Mouse (Mus musculus): ENCODE measurements around the gene Sntg2.

DNA sequence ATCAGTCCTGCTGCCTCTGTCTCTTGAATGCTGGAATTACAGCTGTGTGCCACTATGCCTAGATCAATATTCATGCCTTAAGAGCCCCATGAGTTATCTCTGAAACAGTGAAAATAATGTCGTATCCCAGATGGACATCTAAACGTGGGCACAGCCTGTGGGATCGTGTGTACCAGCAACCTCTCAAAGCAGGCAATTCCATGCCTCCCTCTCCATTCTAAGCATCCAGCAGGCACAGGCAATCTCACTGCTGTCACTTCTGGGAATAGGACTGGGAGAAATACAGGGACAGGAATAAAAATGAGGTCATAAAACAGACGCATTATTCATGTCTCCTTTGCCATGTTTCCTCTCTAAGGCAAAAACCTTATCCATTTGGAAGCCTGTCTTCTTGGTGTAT is 25.9 kb downstream of the Sntg2 start:
- no peak for TF ChIP-seq CTCF (IDR thresholded peaks at IDR 0.05; ENCODE audit: extremely low read depth, insufficient read depth, low read length)
- no peak for TF ChIP-seq POLR2A (IDR thresholded peaks at IDR 0.05; ENCODE audit: extremely low read depth, insufficient read depth, low read length)

Data from cortical plate, adult 2 months (tissue).